ENCODE assay signal across 15 mouse cellular contexts in genomic region chr14:79513951-79514350, GRCm38 (mm10). TPM values are rescaled to one million over a fixed set of nuclear protein-coding genes. Genes with fewer than 3 reads are reported as not detected.
A peak's percentile ranks its signal among the peaks of the same experiment; 100 is the strongest.
DNase-seq lines count a peak whose midpoint lies in the region; ATAC-seq and TF ChIP-seq lines count a peak whose summit lies in the region.
"Had no signal": no experiment of that assay in that cellular context is flagged by ENCODE, and none has a peak within 500 bp of the region (broad histone marks: within the 10 kb centered on the region; RNA-seq: fewer than 3 reads in every experiment).

No protein-coding gene starts in this region.

- WGBS in liver, embryonic 14.5 days (ENCODE audit: insufficient replicate concordance): 60% methylated on average over 2 of the region's 2 CpGs

- no peak overlapping the region for H3K9ac ChIP-seq in CH12.LX (ENCODE audit: insufficient read depth, low read depth)
- H3K9ac ChIP-seq in liver, embryonic 14.5 days (replicated peaks): no peak overlapping the region
- H3K9ac ChIP-seq: heart, embryonic 12.5 days had no signal

- TF ChIP-seq CTCF in layer of hippocampus, adult 2 months (conservative IDR thresholded peaks at IDR 0.05): peak; percentile 33
- TF ChIP-seq CTCF in CH12.LX (conservative IDR thresholded peaks at IDR 0.05 in 1 of 2, IDR thresholded peaks at IDR 0.05 in 1 of 2; ENCODE audit: low read depth in 2 of 2, low read length in 2 of 2): peak; percentile 20 to 54; a peak in 3 of 4 replicates
- TF ChIP-seq CTCF in liver, embryonic 14.5 days (IDR thresholded peaks at IDR 0.05; ENCODE audit: low read depth): peak; percentile 61

- peaks cover 39% of the 10 kb centered on the region for H3K79me2 ChIP-seq in CH12.LX (replicated peaks; ENCODE audit: control insufficient read depth, extremely low read depth, insufficient read depth, poor library complexity, severe bottlenecking)

- H3K4me1 ChIP-seq in CH12.LX (ENCODE audit: control insufficient read depth in 1 of 2, insufficient read depth in 2 of 2): peaks cover 0 to 14% of the 10 kb centered on the region in 2 experiments; a peak in 2 of 4 replicates
- peaks cover 18 to 36% of the 10 kb centered on the region in 2 experiments for H3K4me1 ChIP-seq in liver, embryonic 14.5 days (replicated peaks; ENCODE audit: control insufficient read depth in 2 of 2, insufficient read depth in 2 of 2, low read length in 1 of 2)

- TF ChIP-seq POLR2A in CH12.LX (IDR thresholded peaks at IDR 0.05; ENCODE audit: low read depth, low read length): no peak

- no peak overlapping the region for H3K27ac ChIP-seq in layer of hippocampus, adult 2 months
- H3K27ac ChIP-seq in CH12.LX (ENCODE audit: insufficient read depth, low read depth): no peak overlapping the region
- no peak overlapping the region for H3K27ac ChIP-seq in liver, embryonic 14.5 days

- H3K9me3 ChIP-seq in CH12.LX (replicated peaks; ENCODE audit: low read length): no peaks in the 10 kb centered on the region
- H3K9me3 ChIP-seq in liver, embryonic 14.5 days (ENCODE audit: control insufficient read depth, low read length): no peaks in the 10 kb centered on the region
- H3K9me3 ChIP-seq: heart, embryonic 12.5 days had no signal

- in situ Hi-C loops in CH12.LX (cut with MboI; ENCODE audit: low pct_ligation_motif_present, low pct_unique_long_range_greater_than_20kb, low sequenced_read_pairs): no loop called here

- H3K4me2 ChIP-seq in CH12.LX (ENCODE audit: insufficient read depth, low read depth, poor library complexity, severe bottlenecking): no peak overlapping the region
- H3K4me2 ChIP-seq in liver, embryonic 14.5 days (ENCODE audit: low read depth): no peak overlapping the region
- H3K4me2 ChIP-seq: heart, embryonic 12.5 days had no signal

- dilution Hi-C loops in CH12.LX (cut with MboI; ENCODE audit: extremely low pct_ligation_motif_present, extremely low pct_unique_long_range_greater_than_20kb, low sequenced_read_pairs): no loop called here

- H3K27me3 ChIP-seq in CH12.LX (replicated peaks): no peaks in the 10 kb centered on the region
- no peaks in the 10 kb centered on the region for H3K27me3 ChIP-seq in liver, embryonic 14.5 days (ENCODE audit: control insufficient read depth, insufficient read depth, low read length)
- H3K27me3 ChIP-seq: heart, embryonic 12.5 days had no signal

- no peak for ATAC-seq in liver, embryonic 14.5 days (ENCODE audit: insufficient read depth)
- ATAC-seq: forebrain, embryonic 14.5 days had no signal

- no peak for TF ChIP-seq EP300 in CH12.LX (IDR thresholded peaks at IDR 0.05; ENCODE audit: low read length)
- no peak for TF ChIP-seq EP300 in liver, embryonic 14.5 days (IDR thresholded peaks at IDR 0.05; ENCODE audit: low read depth)

- no peaks in the 10 kb centered on the region for H3K36me3 ChIP-seq in CH12.LX (replicated peaks in 1 of 2; ENCODE audit: control insufficient read depth in 1 of 2, insufficient read depth in 1 of 2, low read length in 1 of 2)
- no peaks in the 10 kb centered on the region for H3K36me3 ChIP-seq in liver, embryonic 14.5 days (replicated peaks; ENCODE audit: control insufficient read depth, insufficient read depth, low read depth)
- H3K36me3 ChIP-seq: heart, embryonic 12.5 days had no signal

- DNase-seq in layer of hippocampus, adult 2 months (ENCODE audit: low spot score in 2 of 2): no peak
- DNase-seq in layer of hippocampus, postnatal 10 days (ENCODE audit: low spot score in 2 of 2): no peak
- DNase-seq in CH12.LX (ENCODE audit: extremely low read depth) (no peak), MEL-GATA-1-ER (ENCODE audit: extremely low read depth, low read depth) (peak; percentile 44), MN1 (ENCODE audit: low spot score) (no peak)
- no peak for DNase-seq in liver, embryonic 14.5 days (ENCODE audit: low read depth in 3 of 3, low spot score in 3 of 3)
- DNase-seq in adrenal gland, adult 18-20 months (ENCODE audit: low spot score in 2 of 2): no peak
- DNase-seq in cerebellum, adult 18-20 months: no peak
- DNase-seq: adrenal gland, adult 2 months; cerebellum, adult 8-10 months; kidney, adult 9 months; lung, adult 2 months; spleen, adult 18-20 months had no signal

- no peak overlapping the region for H3K4me3 ChIP-seq in layer of hippocampus, adult 2 months
- no peak overlapping the region for H3K4me3 ChIP-seq in CH12.LX (replicated peaks in 1 of 3; ENCODE audit: low read depth in 2 of 3, low read length in 2 of 3, poor library complexity in 1 of 3)
- H3K4me3 ChIP-seq in liver, embryonic 14.5 days (ENCODE audit: insufficient read depth in 1 of 2, low read depth in 2 of 2, low read length in 2 of 2): no peak overlapping the region
- H3K4me3 ChIP-seq: heart, embryonic 12.5 days had no signal

- peak; percentile 47 for TF ChIP-seq RAD21 in CH12.LX (IDR thresholded peaks at IDR 0.05; ENCODE audit: low read depth, low read length)

TF ChIP-seq in CH12.LX, 34 proteins besides CTCF, POLR2A, EP300 and RAD21:
- TF ChIP-seq CHD1 (IDR thresholded peaks at IDR 0.05; ENCODE audit: low read depth, low read length) (no peak), JUND (conservative IDR thresholded peaks at IDR 0.05; ENCODE audit: low read depth, low read length) (no peak), SMC3 (IDR thresholded peaks at IDR 0.05; ENCODE audit: low read depth, low read length) (peak; percentile 32; the same call in 1 of the 2 replicates), MAX (IDR thresholded peaks at IDR 0.05; ENCODE audit: low read length) (no peak), USF2 (conservative IDR thresholded peaks at IDR 0.05; ENCODE audit: low read depth, low read length) (no peak)
TF ChIP-seq in CH12.LX: peak in this region for 1.

RNA-seq across cellular contexts. Expression of gene Wbp4, which starts 32.6 kb away (rescaled TPM):
- 10 to 100 TPM; 50.4 to 52.8 TPM for total RNA-seq in layer of hippocampus, adult 2 months (2021)
- 10 to 100 TPM; 49.7 to 51.2 TPM for total RNA-seq in layer of hippocampus, postnatal 10 days (2021)
- total RNA-seq in CH12.LX (2012; rRNA removed): 31.3 and 36.8 TPM in 2 replicates
- 36.2 and 39.9 TPM in 2 replicates for total RNA-seq in CH12.LX (2014; rRNA removed)
- polyA plus RNA-seq in CH12.LX (2012; ENCODE audit: insufficient read length, low read depth): 68.5 and 69.4 TPM in 2 replicates
- 3.1 and 6.2 TPM in 2 replicates for polyA plus RNA-seq in liver, embryonic 14.5 days (2012; rRNA removed)
- 14.2 and 16.8 TPM in 2 replicates for polyA plus RNA-seq in liver, embryonic 14.5 days (2014; fragmentation: Nextera tagmentation; extraction: Ambion mirVana)
- total RNA-seq in adrenal gland, adult 18-20 months (2021): 10 to 100 TPM; 31.6 to 39.4 TPM

RNA-seq across cellular contexts. Expression of gene Elf1, which starts 33.0 kb away (rescaled TPM):
- 1 to 10 TPM; 4.6 to 4.8 TPM for total RNA-seq in layer of hippocampus, adult 2 months (2021)
- total RNA-seq in layer of hippocampus, postnatal 10 days (2021): 1 to 10 TPM; 6.0 to 6.1 TPM
- 37.1 and 41.2 TPM in 2 replicates for total RNA-seq in CH12.LX (2012; rRNA removed)
- 71.7 and 85.2 TPM in 2 replicates for total RNA-seq in CH12.LX (2014; rRNA removed)
- polyA plus RNA-seq in CH12.LX (2012; ENCODE audit: insufficient read length, low read depth): 49.6 and 54.4 TPM in 2 replicates
- 6.0 and 9.3 TPM in 2 replicates for polyA plus RNA-seq in liver, embryonic 14.5 days (2012; rRNA removed)
- polyA plus RNA-seq in liver, embryonic 14.5 days (2014; fragmentation: Nextera tagmentation; extraction: Ambion mirVana): 8.7 and 9.9 TPM in 2 replicates
- 10 to 100 TPM; 19.2 to 23.1 TPM for total RNA-seq in adrenal gland, adult 18-20 months (2021)
